Mouse (Mus musculus) CH12.LX (cell line): ENCODE data around the gene Rab5b. TPM values are rescaled to one million over a fixed set of nuclear protein-coding genes. Genes with fewer than 3 reads are reported as not detected.

Experiments
- DNase-seq: peaks from one replicate; pipeline ENCODE4 v3.0.0-alpha.2; 2013; ENCODE audit errors: extremely low read depth
- H3K27ac ChIP-seq: 2 replicates; pipeline ENCODE4 v1.5.1; 2012; ENCODE audit warnings: low read depth, mild to moderate bottlenecking, control low read depth, moderate library complexity; ENCODE audit not compliant: insufficient read depth
- H3K27me3 ChIP-seq: replicated peaks from 2 replicates; pipeline ENCODE3; 2012; ENCODE audit warnings: inconsistent platforms
- H3K36me3 ChIP-seq, 2 experiments: replicated peaks in 1 of 2; 2 replicates each; pipeline versions ENCODE3 to v1.6.1; 2012; ENCODE audit warnings: inconsistent platforms in 1 of 2, low read length in 1 of 2, mild to moderate bottlenecking in 1 of 2, mixed read lengths in 1 of 2, moderate library complexity in 1 of 2; ENCODE audit not compliant: control insufficient read depth in 1 of 2, insufficient read depth in 1 of 2
- H3K4me1 ChIP-seq, 2 experiments: 2 replicates each; pipeline ENCODE4 v1.6.1; 2012; ENCODE audit warnings: inconsistent platforms in 1 of 2, moderate library complexity in 1 of 2; ENCODE audit not compliant: insufficient read depth in 2 of 2, control insufficient read depth in 1 of 2
- H3K4me2 ChIP-seq: 2 replicates; pipeline ENCODE4 v1.6.1; 2012; ENCODE audit warnings: low read depth, mild to moderate bottlenecking, control low read depth; ENCODE audit not compliant: poor library complexity, insufficient read depth, severe bottlenecking
- H3K4me3 ChIP-seq, 3 experiments: fragments of 150-350 bp in 1 of 3; sonication (generic) in 1 of 3; replicated peaks in 1 of 3; 2 replicates each; pipeline versions ENCODE3 to v1.5.1; 2011 to 2012; ENCODE audit warnings: low read depth in 2 of 3, low read length in 2 of 3, mild to moderate bottlenecking in 2 of 3, moderate library complexity in 2 of 3, control low read depth in 1 of 3, improper control_type of control experiment in 1 of 3, inconsistent platforms in 1 of 3, mixed read lengths in 1 of 3; ENCODE audit not compliant: poor library complexity in 1 of 3
- H3K79me2 ChIP-seq: replicated peaks from 2 replicates; pipeline ENCODE4 v1.6.1; 2012; ENCODE audit warnings: mild to moderate bottlenecking, moderate library complexity; ENCODE audit not compliant: control insufficient read depth, poor library complexity, insufficient read depth, severe bottlenecking; ENCODE audit errors: extremely low read depth
- H3K9ac ChIP-seq: 2 replicates; pipeline ENCODE4 v1.6.1; 2012; ENCODE audit warnings: low read depth, mild to moderate bottlenecking, control low read depth, moderate library complexity; ENCODE audit not compliant: insufficient read depth
- H3K9me3 ChIP-seq: replicated peaks from 2 replicates; pipeline ENCODE3; 2012; ENCODE audit warnings: low read length, inconsistent platforms, mixed read lengths
- BHLHE40 ChIP-seq: IDR thresholded peaks from 2 replicates; pipeline ENCODE4 v1.6.1; 2011; ENCODE audit warnings: mild to moderate bottlenecking, low read depth, low read length, improper control_type of control experiment
- CHD1 ChIP-seq: IDR thresholded peaks from 2 replicates; pipeline ENCODE4 v1.6.1; 2012; ENCODE audit warnings: low read depth, low read length, improper control_type of control experiment, inconsistent platforms
- CHD2 ChIP-seq: IDR thresholded peaks from 2 replicates; pipeline ENCODE4 v1.6.1; 2011; ENCODE audit warnings: low read length, improper control_type of control experiment
- CTCF ChIP-seq, 2 experiments: IDR thresholded peaks in 1 of 2; conservative IDR thresholded peaks in 1 of 2; 2 replicates each; pipeline ENCODE4 v1.5.1; 2011 to 2012; ENCODE audit warnings: low read depth in 2 of 2, low read length in 2 of 2, improper control_type of control experiment in 1 of 2, inconsistent platforms in 1 of 2, mild to moderate bottlenecking in 1 of 2, moderate library complexity in 1 of 2
- E2F4 ChIP-seq: IDR thresholded peaks from 2 replicates; pipeline ENCODE4 v1.6.1; 2011; ENCODE audit warnings: low read depth, low read length, improper control_type of control experiment; ENCODE audit not compliant: insufficient replicate concordance
- ELF1 ChIP-seq: IDR thresholded peaks from 2 replicates; pipeline ENCODE4 v1.6.1; 2014; ENCODE audit warnings: low read depth, mild to moderate bottlenecking, inconsistent platforms, low read length, improper control_type of control experiment
- EP300 ChIP-seq: IDR thresholded peaks from 2 replicates; pipeline ENCODE4 v1.6.1; 2011; ENCODE audit warnings: low read length, improper control_type of control experiment
- ETS1 ChIP-seq: conservative IDR thresholded peaks from 2 replicates; pipeline ENCODE4 v1.6.1; 2012; ENCODE audit warnings: low read depth, mild to moderate bottlenecking, inconsistent platforms, low read length, improper control_type of control experiment, moderate library complexity
- GABPA ChIP-seq: IDR thresholded peaks from 2 replicates; pipeline ENCODE4 v1.6.1; 2012; ENCODE audit warnings: low read depth, low read length, improper control_type of control experiment, inconsistent platforms; ENCODE audit not compliant: insufficient replicate concordance
- HCFC1 ChIP-seq: IDR thresholded peaks from 2 replicates; pipeline ENCODE4 v1.6.1; 2012; ENCODE audit warnings: low read depth, mild to moderate bottlenecking, inconsistent platforms, low read length, improper control_type of control experiment
- IRF4 ChIP-seq: IDR thresholded peaks from 2 replicates; pipeline ENCODE4 v1.6.1; 2014; ENCODE audit warnings: low read depth, mild to moderate bottlenecking, inconsistent platforms, low read length, improper control_type of control experiment
- JUN ChIP-seq: IDR thresholded peaks from 2 replicates; pipeline ENCODE4 v1.6.1; 2011; ENCODE audit warnings: low read depth, mild to moderate bottlenecking, low read length, improper control_type of control experiment, moderate library complexity; ENCODE audit not compliant: insufficient read depth
- JUND ChIP-seq: conservative IDR thresholded peaks from 2 replicates; pipeline ENCODE4 v1.6.1; 2011; ENCODE audit warnings: low read depth, low read length, improper control_type of control experiment
- KAT2A ChIP-seq: IDR thresholded peaks from 2 replicates; pipeline ENCODE4 v1.6.1; 2012; ENCODE audit warnings: low read length, improper control_type of control experiment, inconsistent platforms; ENCODE audit not compliant: insufficient replicate concordance
- MAFK ChIP-seq: IDR thresholded peaks from 2 replicates; pipeline ENCODE4 v1.6.1; 2011; ENCODE audit warnings: low read length, improper control_type of control experiment; ENCODE audit not compliant: insufficient replicate concordance
- MAX ChIP-seq: IDR thresholded peaks from 2 replicates; pipeline ENCODE4 v1.6.1; 2011; ENCODE audit warnings: low read length, improper control_type of control experiment
- MAZ ChIP-seq: IDR thresholded peaks from 2 replicates; pipeline ENCODE4 v1.6.1; 2012; ENCODE audit warnings: low read depth, mild to moderate bottlenecking, inconsistent platforms, low read length, improper control_type of control experiment, moderate library complexity
- MEF2A ChIP-seq: IDR thresholded peaks from 2 replicates; pipeline ENCODE4 v1.6.1; 2014; ENCODE audit warnings: low read depth, mild to moderate bottlenecking, inconsistent platforms, low read length, improper control_type of control experiment, borderline replicate concordance
- MXI1 ChIP-seq: IDR thresholded peaks from 2 replicates; pipeline ENCODE4 v1.6.1; 2011; ENCODE audit warnings: mild to moderate bottlenecking, low read depth, low read length, improper control_type of control experiment
- MYC ChIP-seq: IDR thresholded peaks from 2 replicates; pipeline ENCODE4 v1.6.1; 2011; ENCODE audit warnings: low read depth, mild to moderate bottlenecking, improper control_type of control experiment, low read length
- NELFE ChIP-seq: IDR thresholded peaks from 2 replicates; pipeline ENCODE4 v1.6.1; 2011; ENCODE audit warnings: low read depth, low read length, improper control_type of control experiment
- NRF1 ChIP-seq: IDR thresholded peaks from 2 replicates; pipeline ENCODE4 v1.6.1; 2014; ENCODE audit warnings: low read depth, mild to moderate bottlenecking, inconsistent platforms, low read length, improper control_type of control experiment, moderate library complexity
- PAX5 ChIP-seq: IDR thresholded peaks from 2 replicates; pipeline ENCODE4 v1.6.1; 2012; ENCODE audit warnings: low read length, inconsistent platforms, mixed read lengths
- POLR2A ChIP-seq: IDR thresholded peaks from 2 replicates; pipeline ENCODE4 v1.6.1; 2011; ENCODE audit warnings: low read depth, mild to moderate bottlenecking, improper control_type of control experiment, low read length
- POLR2AphosphoS2 ChIP-seq: IDR thresholded peaks from 2 replicates; pipeline ENCODE4 v1.6.1; 2011; ENCODE audit warnings: low read depth, low read length, improper control_type of control experiment
- RAD21 ChIP-seq: IDR thresholded peaks from 2 replicates; pipeline ENCODE4 v1.6.1; 2011; ENCODE audit warnings: low read depth, mild to moderate bottlenecking, low read length, improper control_type of control experiment, moderate library complexity
- RCOR1 ChIP-seq: conservative IDR thresholded peaks from 2 replicates; pipeline ENCODE4 v1.6.1; 2012; ENCODE audit warnings: low read depth, mild to moderate bottlenecking, inconsistent platforms, low read length, improper control_type of control experiment
- SMC3 ChIP-seq: IDR thresholded peaks from 2 replicates; pipeline ENCODE4 v1.6.1; 2011; ENCODE audit warnings: low read depth, low read length, improper control_type of control experiment
- TBP ChIP-seq: conservative IDR thresholded peaks from 2 replicates; pipeline ENCODE4 v1.6.1; 2011; ENCODE audit warnings: low read depth, low read length, improper control_type of control experiment
- TCF12 ChIP-seq: IDR thresholded peaks from 2 replicates; pipeline ENCODE4 v1.6.1; 2014; ENCODE audit warnings: low read depth, mild to moderate bottlenecking, inconsistent platforms, low read length, improper control_type of control experiment
- UBTF ChIP-seq: IDR thresholded peaks from 2 replicates; pipeline ENCODE4 v1.6.1; 2012; ENCODE audit warnings: low read depth, mild to moderate bottlenecking, inconsistent platforms, low read length, improper control_type of control experiment, moderate library complexity
- USF1 ChIP-seq: IDR thresholded peaks from 2 replicates; pipeline ENCODE4 v1.6.1; 2014; ENCODE audit warnings: low read depth, mild to moderate bottlenecking, inconsistent platforms, low read length, improper control_type of control experiment
- USF2 ChIP-seq: conservative IDR thresholded peaks from 2 replicates; pipeline ENCODE4 v1.6.1; 2011; ENCODE audit warnings: low read depth, low read length, improper control_type of control experiment
- ZC3H11A ChIP-seq: IDR thresholded peaks from 2 replicates; pipeline ENCODE4 v1.6.1; 2012; ENCODE audit warnings: low read depth, mild to moderate bottlenecking, inconsistent platforms, low read length, improper control_type of control experiment
- ZKSCAN1 ChIP-seq: IDR thresholded peaks from 2 replicates; pipeline ENCODE4 v1.6.1; 2012; ENCODE audit warnings: low read depth, inconsistent platforms, low read length, improper control_type of control experiment, borderline replicate concordance
- ZMIZ1 ChIP-seq: IDR thresholded peaks from 2 replicates; pipeline ENCODE4 v1.6.1; 2012; ENCODE audit warnings: low read depth, mild to moderate bottlenecking, inconsistent platforms, low read length, improper control_type of control experiment
- ZNF384 ChIP-seq: IDR thresholded peaks from 2 replicates; pipeline ENCODE4 v1.6.1; 2012; ENCODE audit warnings: low read depth, low read length, improper control_type of control experiment, inconsistent platforms
- dilution Hi-C: fragments of 300-500 bp; cut with MboI; formaldehyde crosslinking; loops from 2 replicates; pipeline ENCODE4 v1.14.3; 2020; ENCODE audit warnings: low sequenced_read_pairs; ENCODE audit not compliant: extremely low pct_unique_long_range_greater_than_20kb, extremely low pct_ligation_motif_present
- in situ Hi-C: fragments of 300-500 bp; cut with MboI; formaldehyde crosslinking; loops from 3 replicates; pipeline ENCODE4 v1.14.3; 2019; ENCODE audit warnings: low sequenced_read_pairs, low pct_ligation_motif_present, low pct_unique_long_range_greater_than_20kb, mixed read lengths
- polyA plus RNA-seq: library from polyadenylated mRNA; unstranded; fragments of >175 nt; gene quantifications from 2 replicates; pipeline ENCODE4 v1.2.1, GENCODE M21; 2012; ENCODE audit warnings: low read depth; ENCODE audit not compliant: insufficient read length
- total RNA-seq, 2 experiments: library from RNA; depleted of rRNA; stranded (reverse); fragments of 300-350 nt in 1 of 2; fragments of >200 nt in 1 of 2; gene quantifications; 2 replicates each; pipeline ENCODE4 v1.2.3; 2012 to 2014

Gene Rab5b
- total and polyA plus RNA-seq, 3 experiments: 20.4 to 34.4 (median 27.4) TPM

GRCm38 (mm10) chr10:128744680-128745601 is 48.9 kb upstream of the Rab5b start, which contains the start of gene Dgka:
Gene Dgka, minus strand, starts transcription at chr10:128744855.
- Histone ChIP-seq H3K27me3 (peaks cover 3% of the 10 kb centered on the region), H3K4me1 (peaks cover 5 to 34% of the 10 kb centered on the region in 2 experiments), H3K79me2 (peaks cover 19% of the 10 kb centered on the region), H3K36me3 (no peaks in the 10 kb centered on the region), H3K4me2 (peak within 1 kb of the TSS; percentile 74), H3K9ac (peak within 1 kb of the TSS; percentile 86), H3K4me3 (peak within 1 kb of the TSS; percentile 59 to 84 (median 83)), H3K27ac (peak within 1 kb of the TSS; percentile 86), H3K9me3 (no peaks in the 10 kb centered on the region)
- in situ Hi-C loops: no loop called here
- dilution Hi-C loops: no loop called here
- DNase-seq: peak; percentile 56
- TF ChIP-seq ZKSCAN1 (no peak), E2F4 (no peak), HCFC1 (no peak), RAD21 (no peak; the same call in none of the 2 replicates), ZNF384 (peak; percentile 98), CHD2 (no peak), EP300 (peak; percentile 17; the same call in 1 of the 2 replicates), MEF2A (no peak), SMC3 (no peak; the same call in 1 of the 2 replicates), MAZ (0 out of 2 replicates have a peak, but pooled peaks have one; percentile 30), CHD1 (no peak), MXI1 (peak; percentile 59; the same call in 1 of the 2 replicates), TCF12 (0 out of 2 replicates have a peak, but pooled peaks have one; percentile 36), MAFK (no peak), KAT2A (no peak), ZMIZ1 (peak; percentile 40; the same call in 1 of the 2 replicates), USF1 (no peak), USF2 (no peak), GABPA (no peak), PAX5 (no peak), IRF4 (peak; percentile 23; the same call in 1 of the 2 replicates), MYC (peak; percentile 69; the same call in 1 of the 2 replicates), MAX (0 out of 2 replicates have a peak, but pooled peaks have one; percentile 38), JUND (no peak), CTCF (conservative IDR thresholded peaks at IDR 0.05 in 1 of 2, IDR thresholded peaks at IDR 0.05 in 1 of 2; ENCODE audit: low read depth in 2 of 2, low read length in 2 of 2) (peak in 1 of 2 experiments; percentile 58; a peak in 2 of 4 replicates), TBP (0 out of 2 replicates have a peak, but pooled peaks have one; percentile 30), JUN (no peak), ETS1 (0 out of 2 replicates have a peak, but pooled peaks have one; percentile 13), POLR2AphosphoS2 (no peak), RCOR1 (no peak), ZC3H11A (no peak), ELF1 (no peak), BHLHE40 (peak; percentile 69), NELFE (0 out of 2 replicates have a peak, but pooled peaks have one; percentile 16), POLR2A (no peak; the same call in 1 of the 2 replicates), UBTF (0 out of 2 replicates have a peak, but pooled peaks have one; percentile 23), NRF1 (no peak)
